ENCODE assay signal across 22 mouse cellular contexts in the genomic region with DNA sequence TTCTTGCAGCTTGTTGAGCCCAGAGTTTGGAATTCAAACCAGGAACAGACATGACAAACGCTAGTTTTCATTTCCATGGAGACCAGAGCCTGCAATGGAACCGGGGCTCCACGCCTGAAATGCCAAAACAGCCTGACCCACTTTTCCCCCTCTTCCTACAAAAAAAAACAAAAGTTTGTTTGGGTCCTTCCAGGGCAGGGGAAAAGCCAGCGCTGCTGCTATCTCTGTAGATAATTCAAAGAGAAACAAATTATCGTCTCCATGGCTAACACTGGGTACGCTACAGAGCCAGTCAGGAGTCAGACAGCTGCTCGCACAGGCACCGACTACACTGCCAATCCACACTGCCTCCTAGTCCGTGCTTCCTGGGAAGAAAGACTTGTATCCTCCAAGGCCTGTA.
A peak's percentile ranks its signal among the peaks of the same experiment; 100 is the strongest.
DNase-seq lines count a peak whose midpoint lies in the region; ATAC-seq and TF ChIP-seq lines count a peak whose summit lies in the region.
"Had no signal": no experiment of that assay in that cellular context is flagged by ENCODE, and none has a peak within 500 bp of the region (broad histone marks: within the 10 kb centered on the region; RNA-seq: fewer than 3 reads in every experiment).

No protein-coding gene starts in this region.

- H3K36me3 ChIP-seq in hindbrain, embryonic 15.5 days, result no peaks in the 10 kb centered on the region
- no peaks in the 10 kb centered on the region for H3K36me3 ChIP-seq in hindbrain, embryonic 10.5 days
- H3K36me3 ChIP-seq in hindbrain, postnatal 0 days (ENCODE audit: insufficient read depth, low read length), result no peaks in the 10 kb centered on the region
- H3K36me3 ChIP-seq: embryonic facial prominence, embryonic 10.5 days; heart, embryonic 15.5 days; limb, embryonic 10.5 days; liver, embryonic 12.5 days had no signal

- peak; percentile 50 to 58 for DNase-seq in cerebellum, postnatal 10 days
- no peak for DNase-seq in cerebellum, adult 9-10 months
- no peak for DNase-seq in hindbrain, embryonic 10.5 days (ENCODE audit: low spot score)
- peak; percentile 45 for DNase-seq in ovary, postnatal 36 days (ENCODE audit: low spot score)
- DNase-seq in ovary, postnatal 14 days (ENCODE audit: low spot score), result no peak
- peak; percentile 57 for DNase-seq in hindbrain, postnatal 0 days (ENCODE audit: low spot score)
- no peak for DNase-seq in kidney, adult 11 months
- DNase-seq: adrenal gland, adult 8-10 months; heart, adult 18-20 months; lung, embryonic 14.5 days; lung, postnatal 4 days; spleen, adult 18-20 months; thymus, postnatal 14 days had no signal

- WGBS in hindbrain, embryonic 15.5 days, result 48% methylated on average over 9 of the region's 9 CpGs
- 80% methylated on average over 9 of the region's 9 CpGs for WGBS in hindbrain, embryonic 10.5 days
- WGBS in hindbrain, postnatal 0 days, result 37% methylated on average over 9 of the region's 9 CpGs

- 0 out of 2 replicates have a peak overlapping the region, but pooled peaks have one; percentile 5 for H3K4me2 ChIP-seq in hindbrain, embryonic 15.5 days
- no peak overlapping the region for H3K4me2 ChIP-seq in hindbrain, postnatal 0 days (ENCODE audit: low read depth, low read length)
- H3K4me2 ChIP-seq: heart, embryonic 15.5 days; liver, embryonic 12.5 days; lung, embryonic 14.5 days; midbrain, embryonic 11.5 days had no signal

- peaks cover 77% of the 10 kb centered on the region for H3K4me1 ChIP-seq in hindbrain, embryonic 15.5 days (replicated peaks)
- peaks cover 7% of the 10 kb centered on the region; the same call in 1 of the 2 replicates for H3K4me1 ChIP-seq in hindbrain, embryonic 10.5 days (replicated peaks)
- H3K4me1 ChIP-seq in hindbrain, postnatal 0 days (ENCODE audit: insufficient read depth, low read length), result peaks cover 33% of the 10 kb centered on the region

- no peaks in the 10 kb centered on the region for H3K27me3 ChIP-seq in hindbrain, embryonic 15.5 days
- no peaks in the 10 kb centered on the region for H3K27me3 ChIP-seq in hindbrain, embryonic 10.5 days (ENCODE audit: insufficient read depth, poor library complexity, severe bottlenecking)
- no peaks in the 10 kb centered on the region for H3K27me3 ChIP-seq in hindbrain, postnatal 0 days (ENCODE audit: insufficient read depth, low read length)
- H3K27me3 ChIP-seq: CH12.LX; heart, embryonic 15.5 days; liver, embryonic 12.5 days had no signal

- no peak overlapping the region for H3K9ac ChIP-seq in hindbrain, embryonic 15.5 days
- no peak overlapping the region for H3K9ac ChIP-seq in hindbrain, postnatal 0 days (replicated peaks; ENCODE audit: low read length)
- H3K9ac ChIP-seq: heart, embryonic 15.5 days; liver, embryonic 12.5 days; lung, embryonic 14.5 days had no signal

- ATAC-seq in hindbrain, embryonic 15.5 days (ENCODE audit: low FRiP score, low read depth), result peak; percentile 29; the same call in 1 of the 2 replicates
- ATAC-seq in hindbrain, postnatal 0 days, result peak; percentile 36; the same call in 1 of the 2 replicates
- ATAC-seq: forebrain, embryonic 16.5 days; liver, embryonic 12.5 days had no signal

- H3K4me3 ChIP-seq in hindbrain, embryonic 15.5 days, result no peak overlapping the region
- H3K4me3 ChIP-seq in hindbrain, embryonic 10.5 days, result no peak overlapping the region
- no peak overlapping the region for H3K4me3 ChIP-seq in hindbrain, postnatal 0 days (ENCODE audit: low read length)
- H3K4me3 ChIP-seq: embryonic facial prominence, embryonic 10.5 days; heart, embryonic 15.5 days; limb, embryonic 10.5 days; liver, embryonic 12.5 days; myocyte had no signal

- H3K9me3 ChIP-seq in hindbrain, embryonic 15.5 days, result no peaks in the 10 kb centered on the region
- H3K9me3 ChIP-seq in hindbrain, embryonic 10.5 days, result no peaks in the 10 kb centered on the region
- no peaks in the 10 kb centered on the region for H3K9me3 ChIP-seq in hindbrain, postnatal 0 days (ENCODE audit: low read length)
- H3K9me3 ChIP-seq: embryonic facial prominence, embryonic 10.5 days; heart, embryonic 15.5 days; limb, embryonic 10.5 days; liver, embryonic 12.5 days had no signal

- peak overlapping the region; percentile 44; the same call in 1 of the 2 replicates for H3K27ac ChIP-seq in hindbrain, embryonic 15.5 days (replicated peaks)
- no peak overlapping the region for H3K27ac ChIP-seq in hindbrain, embryonic 10.5 days
- peak overlapping the region; percentile 66 for H3K27ac ChIP-seq in hindbrain, postnatal 0 days
- H3K27ac ChIP-seq: embryonic facial prominence, embryonic 10.5 days; heart, embryonic 15.5 days; limb, embryonic 10.5 days; liver, embryonic 12.5 days had no signal

- no peak for TF ChIP-seq CTCF in hindbrain, postnatal 0 days (IDR thresholded peaks at IDR 0.05; ENCODE audit: low read depth)

Comparison
In these comparisons a context has a peak if more than half of its experiments do, and no peak if none do; other contexts are left out.
1. DNase-seq: peak in cerebellum, postnatal 10 days (2 of 2), ovary, postnatal 36 days (single experiment) and hindbrain, postnatal 0 days (single experiment); none in cerebellum, adult 9-10 months (single experiment), hindbrain, embryonic 10.5 days (single experiment), ovary, postnatal 14 days (single experiment) and kidney, adult 11 months (single experiment).